Mouse (Mus musculus) lung, adult 2 months (tissue): ENCODE measurements at regions not wholly inside any gene's neighbourhood (a gene's known extent, or its start where the extent isn't known, plus 50 kb on each side); places are given as distances from the start of the nearest gene placed in this dataset.

Source experiments
- CTCF ChIP-seq: fragments of 200-500 bp; IDR thresholded peaks from 2 replicates; pipeline ENCODE4 v1.5.1; 2011; ENCODE audit warnings: mild to moderate bottlenecking, low read length, control low read depth; ENCODE audit not compliant: insufficient read depth
- POLR2A ChIP-seq: fragments of 200-500 bp; IDR thresholded peaks from 2 replicates; pipeline ENCODE4 v1.6.1; 2011; ENCODE audit warnings: low read depth, mild to moderate bottlenecking, control low read depth, low read length, borderline replicate concordance; ENCODE audit errors: extremely low read depth

DNA sequence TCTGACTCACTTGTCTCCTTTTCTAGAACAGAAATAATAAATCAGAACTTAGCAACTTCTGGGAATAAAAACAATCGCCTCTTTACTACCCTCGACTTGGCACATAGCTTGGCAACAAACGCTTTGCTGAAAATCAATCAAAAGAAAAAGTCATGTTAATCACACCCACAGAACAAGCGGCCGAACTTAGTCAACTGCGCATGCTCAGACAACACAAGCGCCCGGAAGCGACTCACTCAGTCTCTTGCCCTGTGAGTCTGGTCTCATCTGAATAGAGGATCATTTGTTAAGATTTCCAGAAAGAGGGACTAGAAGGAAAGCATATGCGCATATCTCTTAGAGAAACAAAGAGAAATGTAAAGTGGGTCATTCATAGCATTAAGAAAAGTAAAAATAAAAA is 375.8 kb downstream of the Gpd2 start:
- TF ChIP-seq POLR2A (no peak), CTCF (no peak)
